Mouse (Mus musculus): ENCODE data around the gene Nxn.

DNA sequence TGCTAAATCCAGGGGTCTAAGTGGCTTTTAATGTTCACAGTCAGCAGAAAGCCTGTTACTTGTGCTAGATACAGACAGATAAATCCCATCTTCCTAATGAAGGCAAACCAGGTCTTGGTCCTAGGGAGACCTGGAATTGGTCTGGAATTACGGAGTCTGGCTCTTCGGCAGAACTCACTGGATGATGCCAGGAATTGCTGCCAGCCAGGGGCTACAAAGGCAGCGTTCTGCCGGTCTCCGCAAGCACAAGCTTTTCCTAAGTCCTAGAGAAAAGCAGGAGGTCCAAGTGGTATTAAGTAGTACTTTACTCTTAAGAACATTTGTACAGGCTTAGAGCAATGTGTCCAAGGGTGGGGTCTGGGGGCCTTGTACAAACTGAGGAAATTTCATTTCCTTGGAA, 14.6 kb downstream of the Nxn start:
- TF ChIP-seq MAX (IDR thresholded peaks at IDR 0.05; ENCODE audit: low read length) (no peak), CTCF (IDR thresholded peaks at IDR 0.05 in 2 of 3, conservative IDR thresholded peaks at IDR 0.05 in 1 of 3; ENCODE audit: control insufficient read depth in 1 of 3, insufficient read depth in 1 of 3, low read depth in 2 of 3, low read length in 3 of 3, poor library complexity in 1 of 3, severe bottlenecking in 1 of 3) (no peak), EP300 (IDR thresholded peaks at IDR 0.05; ENCODE audit: low read depth in 1 of 2, low read length in 2 of 2) (no peak), POLR2A (IDR thresholded peaks at IDR 0.05; ENCODE audit: control insufficient read depth in 1 of 2, insufficient read depth in 1 of 2, low read depth in 1 of 2, low read length in 2 of 2, poor library complexity in 1 of 2) (no peak), NELFE (IDR thresholded peaks at IDR 0.05; ENCODE audit: low read depth, low read length) (no peak), TCF12 (IDR thresholded peaks at IDR 0.05; ENCODE audit: low read depth, low read length) (no peak), MAFK (IDR thresholded peaks at IDR 0.05; ENCODE audit: borderline replicate concordance, low read depth, low read length) (no peak), CHD1 (IDR thresholded peaks at IDR 0.05; ENCODE audit: low read depth, low read length) (no peak), SMC3 (IDR thresholded peaks at IDR 0.05; ENCODE audit: low read depth, low read length) (no peak), SIN3A (IDR thresholded peaks at IDR 0.05; ENCODE audit: low read length) (no peak), POLR2AphosphoS2 (IDR thresholded peaks at IDR 0.05; ENCODE audit: low read length) (no peak)
